Comparison of ENCODE assay signal across 8 mouse cellular contexts in the genomic region with DNA sequence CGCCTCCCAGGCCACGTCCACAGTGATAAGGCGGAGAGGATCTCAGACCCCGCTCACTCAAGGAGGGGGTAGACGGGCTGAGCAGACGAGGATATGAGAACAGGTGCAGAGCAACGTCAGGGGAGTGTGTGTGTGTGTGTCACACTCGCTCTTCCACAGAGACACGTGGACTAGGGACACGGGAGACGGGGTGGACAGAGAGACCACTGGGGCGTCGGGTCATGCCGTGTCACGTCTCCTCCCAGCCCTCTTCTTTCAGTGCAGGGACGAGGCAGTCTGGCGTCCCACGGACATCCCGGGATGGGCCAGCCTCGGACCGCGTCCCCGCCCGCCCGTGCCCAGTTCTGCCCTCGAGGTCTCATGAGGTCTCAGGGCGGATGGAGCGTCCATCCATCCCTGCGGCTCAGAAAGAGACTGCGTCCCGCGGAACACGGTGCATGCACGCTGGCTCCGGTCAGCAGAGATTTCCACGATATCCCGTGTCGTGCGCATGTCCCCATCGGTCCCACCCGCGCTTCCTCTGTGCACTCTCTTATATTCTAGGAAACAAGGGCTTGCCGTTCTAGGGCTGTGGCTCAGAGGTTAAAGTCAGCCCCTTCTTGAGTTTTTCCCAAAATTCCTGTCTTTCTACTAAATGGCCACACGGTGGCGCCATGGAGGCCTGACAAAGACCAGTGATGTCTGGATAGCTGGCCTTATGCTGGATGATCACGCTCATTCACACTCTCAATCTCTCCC. TPM values are rescaled to one million over a fixed set of nuclear protein-coding genes. Genes with fewer than 3 reads are reported as not detected.
DNase-seq lines count a peak whose midpoint lies in the region; ATAC-seq and TF ChIP-seq lines count a peak whose summit lies in the region.

No protein-coding gene starts in this region.

- peaks cover 18% of the 10 kb centered on the region for H3K4me1 ChIP-seq in E14TG2a.4 (replicated peaks; ENCODE audit: low read depth, low read length)
- no peaks in the 10 kb centered on the region for H3K4me1 ChIP-seq in lung, embryonic 14.5 days (ENCODE audit: insufficient read depth)

- peak overlapping the region; percentile 81 for H3K4me3 ChIP-seq in E14TG2a.4 (replicated peaks; ENCODE audit: low read length)
- H3K4me3 ChIP-seq in lung, embryonic 14.5 days (ENCODE audit: low read depth, low read length) = 0 out of 2 replicates have a peak overlapping the region, but pooled peaks have one; percentile 4

- intact Hi-C loops in heart, postnatal 14 days (cut with DNase I) = loop anchor here (2.0 kb wide), 1 partner anchor 135 kb away; no protein-coding TSS in a partner anchor

- 15% methylated on average over 46 of the region's 46 CpGs for WGBS in lung, embryonic 14.5 days

- peak overlapping the region; percentile 42 for H3K4me2 ChIP-seq in lung, embryonic 14.5 days

- peak; percentile 31 for DNase-seq in embryo, embryonic 9.5 days (ENCODE audit: extremely low spot score)
- DNase-seq in heart, postnatal 14 days = peak; percentile 36 to 42
- DNase-seq in kidney, postnatal 4 days = peak; percentile 57 to 61
- peak; percentile 56 for DNase-seq in lung, embryonic 14.5 days
- peak; percentile 64 for DNase-seq in retina, embryonic 14.5 days (ENCODE audit: low spot score)
- peak; percentile 26 for DNase-seq in yolk sac, embryonic 10.5 days (ENCODE audit: low spot score)

- TF ChIP-seq CTCF in E14TG2a.4 (conservative IDR thresholded peaks at IDR 0.05; ENCODE audit: low read length) = peak; percentile 64
- peak; percentile 68 for TF ChIP-seq CTCF in lung, embryonic 14.5 days (IDR thresholded peaks at IDR 0.05; ENCODE audit: low read depth)

- ATAC-seq in activated CD4-positive, CD25-positive, alpha-beta regulatory T cell, adult 4 months = peak; percentile 46
- ATAC-seq in lung, embryonic 14.5 days (ENCODE audit: insufficient read depth) = peak; percentile 49; the same call in 1 of the 2 replicates

- H3K27me3 ChIP-seq in E14TG2a.4 (ENCODE audit: insufficient read depth, low read length) = peaks cover 8% of the 10 kb centered on the region
- no peaks in the 10 kb centered on the region for H3K27me3 ChIP-seq in lung, embryonic 14.5 days (ENCODE audit: insufficient read depth, low read length)

- H3K9me3 ChIP-seq in E14TG2a.4 (ENCODE audit: low read length) = no peaks in the 10 kb centered on the region
- H3K9me3 ChIP-seq in lung, embryonic 14.5 days (ENCODE audit: low read depth, low read length) = no peaks in the 10 kb centered on the region

- H3K27ac ChIP-seq in lung, embryonic 14.5 days (ENCODE audit: low read depth) = no peak overlapping the region

- H3K9ac ChIP-seq in lung, embryonic 14.5 days = no peak overlapping the region

- no peaks in the 10 kb centered on the region for H3K36me3 ChIP-seq in E14TG2a.4 (ENCODE audit: insufficient read depth, low read length)
- no peaks in the 10 kb centered on the region for H3K36me3 ChIP-seq in lung, embryonic 14.5 days (ENCODE audit: insufficient read depth)

RNA-seq across cellular contexts. Expression of a gene that starts 25.9 kb away (rescaled TPM):
- polyA plus RNA-seq in activated CD4-positive, CD25-positive, alpha-beta regulatory T cell, adult 4 months (2017; shearing (Covaris generic)) = not detected
- not detected for total RNA-seq in heart, postnatal 14 days (2021)
- not detected in 2 replicates for polyA plus RNA-seq in lung, embryonic 14.5 days (2014; fragmentation: Nextera tagmentation; extraction: Ambion mirVana)

RNA-seq across cellular contexts. Expression of a gene that starts 29.9 kb away (rescaled TPM):
- not detected for polyA plus RNA-seq in activated CD4-positive, CD25-positive, alpha-beta regulatory T cell, adult 4 months (2017; shearing (Covaris generic))
- total RNA-seq in heart, postnatal 14 days (2021) = not detected
- polyA plus RNA-seq in lung, embryonic 14.5 days (2014; fragmentation: Nextera tagmentation; extraction: Ambion mirVana) = not detected in 2 replicates

RNA-seq across cellular contexts. Expression of a gene that starts 38.0 kb away (rescaled TPM):
- polyA plus RNA-seq in activated CD4-positive, CD25-positive, alpha-beta regulatory T cell, adult 4 months (2017; shearing (Covaris generic)) = not detected
- total RNA-seq in heart, postnatal 14 days (2021) = not detected
- not detected in 2 replicates for polyA plus RNA-seq in lung, embryonic 14.5 days (2014; fragmentation: Nextera tagmentation; extraction: Ambion mirVana)
